Mouse (Mus musculus) kidney, adult 9 months (tissue): ENCODE measurements at regions not wholly inside any gene's neighbourhood (a gene's known extent, or its start where the extent isn't known, plus 50 kb on each side); places are given as distances from the start of the nearest gene placed in this dataset.
A peak's percentile ranks its signal among the peaks of the same experiment; 100 is the strongest.

ENCODE experiments used
- DNase-seq: peaks from one replicate; pipeline ENCODE4 v3.0.0; 2022

DNA sequence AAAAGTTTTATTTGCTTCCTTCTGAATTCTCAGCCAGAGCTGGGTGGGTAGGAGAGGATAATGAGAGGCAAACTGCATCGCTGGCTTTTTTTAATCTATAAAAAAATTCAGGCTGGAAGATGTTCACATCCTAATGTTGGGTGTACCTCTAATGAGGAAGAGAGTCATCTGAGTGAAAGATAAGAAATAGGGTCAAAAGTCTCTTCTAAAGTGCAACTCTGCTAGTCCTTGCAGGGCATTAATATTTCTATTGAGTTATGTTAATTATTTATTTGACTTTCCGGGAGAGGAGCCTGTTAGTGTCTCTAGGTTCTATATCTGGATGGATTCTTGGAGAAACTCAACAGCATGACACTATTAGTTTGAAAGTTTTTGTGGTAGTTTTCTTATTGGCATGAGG, 182.2 kb upstream of the Camk1g start:
- DNase-seq: no peak

- no peak for DNase-seq
Observed at GRCm38 (mm10) chr1:193551340-193551739, 181.2 kb upstream of the Camk1g start.

GRCm38 (mm10) chr1:193550761-193551160, 180.7 kb upstream of the Camk1g start:
- no peak for DNase-seq

- DNase-seq: no peak
Observed at GRCm38 (mm10) chr1:193547356-193547755, 177.3 kb upstream of the Camk1g start.

- DNase-seq: no peak
Observed at GRCm38 (mm10) chr1:193546044-193546432, 175.9 kb upstream of the Camk1g start.

DNA sequence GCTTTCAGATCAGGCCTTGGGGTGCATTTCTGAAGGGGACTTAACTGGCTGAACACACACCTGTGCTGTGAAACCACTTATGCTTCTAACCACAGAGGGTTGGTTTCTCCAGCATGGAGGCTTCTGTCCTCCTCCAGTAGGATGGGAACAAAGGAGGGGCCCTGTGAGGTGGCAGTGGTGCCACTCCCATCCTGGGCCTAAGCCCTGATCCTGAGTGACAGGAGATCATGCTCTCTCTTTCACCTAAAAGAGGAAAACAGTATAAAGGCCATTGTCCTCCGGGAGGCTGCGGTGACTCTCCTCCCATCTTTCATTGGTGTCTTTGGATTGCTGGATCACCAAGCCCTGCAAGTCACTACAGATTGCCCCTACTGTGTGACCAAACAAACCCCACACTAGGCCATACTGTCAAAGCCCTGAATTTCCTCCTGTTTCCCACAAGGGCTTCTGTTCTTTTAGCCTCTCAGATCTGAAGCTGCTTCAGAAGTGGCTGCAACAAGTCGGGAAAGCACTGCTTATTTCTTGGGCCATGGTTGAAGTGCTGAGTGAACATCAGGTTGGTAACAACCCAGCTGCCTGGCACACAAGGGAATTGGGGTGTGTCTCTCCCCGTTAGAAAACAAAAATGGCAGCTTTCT, 175.4 kb upstream of the Camk1g start:
- no peak for DNase-seq

- no peak for DNase-seq
Observed at GRCm38 (mm10) chr1:193544804-193545203, 174.7 kb upstream of the Camk1g start.

DNA sequence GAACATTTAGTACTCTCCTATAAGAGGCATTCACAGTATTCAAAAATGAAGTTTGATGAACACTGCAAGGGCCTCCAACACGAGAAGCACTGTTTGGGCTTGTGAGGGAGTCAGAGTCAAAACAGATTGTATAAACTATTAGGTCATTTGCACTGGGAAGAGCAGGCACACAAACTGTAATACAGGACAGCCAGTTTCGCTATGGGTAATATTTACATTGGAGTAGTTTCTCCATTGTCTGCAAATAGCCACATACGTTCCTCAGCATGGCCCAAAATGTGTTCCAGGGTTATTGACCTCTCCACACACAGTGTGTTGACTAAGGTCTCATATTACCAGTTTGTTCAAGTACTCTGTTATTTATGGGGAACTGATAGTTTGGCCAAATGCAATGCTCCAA, 173.7 kb upstream of the Camk1g start:
- no peak for DNase-seq

GRCm38 (mm10) chr1:193543284-193543683, 173.2 kb upstream of the Camk1g start:
- no peak for DNase-seq

DNA sequence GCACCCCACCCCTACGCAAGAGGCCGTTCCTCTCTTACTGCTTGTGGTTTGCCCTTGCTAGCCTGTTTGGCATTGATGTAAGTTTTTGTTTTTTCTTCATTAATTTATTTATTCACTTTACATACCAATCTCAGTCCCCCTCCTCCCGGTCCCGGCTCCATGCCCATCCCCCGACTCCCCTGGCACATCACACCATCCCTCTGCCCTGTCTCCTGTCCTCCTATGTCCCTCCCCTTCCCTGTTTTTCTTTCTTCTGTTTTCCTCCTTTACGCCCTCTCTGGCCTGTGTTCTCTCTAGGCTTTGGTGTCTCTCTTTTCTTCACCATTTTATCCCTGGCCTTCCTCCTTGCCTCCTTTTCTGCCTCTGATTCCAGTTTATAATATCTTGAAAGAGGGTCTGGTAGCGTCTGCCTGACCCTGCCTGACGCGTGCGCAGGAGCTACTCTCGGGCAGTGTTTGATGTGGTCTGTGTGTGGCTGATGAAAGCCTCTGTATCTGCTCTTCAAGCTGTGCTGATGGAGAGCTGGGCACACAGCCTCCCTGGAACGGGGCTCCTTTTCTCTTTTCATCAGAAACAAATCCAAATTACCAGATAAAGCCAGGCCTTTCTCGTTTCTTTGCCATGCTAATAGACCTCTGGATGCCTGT, 172.0 kb upstream of the Camk1g start:
- DNase-seq: peak; percentile 15

DNA sequence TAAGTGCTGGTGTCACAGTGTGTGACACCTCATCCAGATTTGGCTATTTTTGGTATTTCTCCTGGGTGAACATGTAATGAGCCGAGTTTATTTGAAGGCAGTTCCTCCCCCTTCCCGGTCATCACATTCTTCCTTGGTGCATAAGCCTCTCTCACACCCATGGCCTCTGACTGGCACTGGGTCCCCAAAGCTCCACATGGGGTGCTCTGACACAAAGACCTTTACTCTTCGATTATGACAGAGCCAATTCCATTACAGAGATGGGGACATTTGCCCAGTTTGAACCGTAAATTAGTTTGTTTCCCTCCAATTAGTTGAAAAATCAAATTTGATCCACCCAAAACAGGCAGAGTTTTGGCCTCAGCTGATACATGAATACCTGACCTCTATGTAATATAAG, 171.2 kb upstream of the Camk1g start:
- no peak for DNase-seq

DNA sequence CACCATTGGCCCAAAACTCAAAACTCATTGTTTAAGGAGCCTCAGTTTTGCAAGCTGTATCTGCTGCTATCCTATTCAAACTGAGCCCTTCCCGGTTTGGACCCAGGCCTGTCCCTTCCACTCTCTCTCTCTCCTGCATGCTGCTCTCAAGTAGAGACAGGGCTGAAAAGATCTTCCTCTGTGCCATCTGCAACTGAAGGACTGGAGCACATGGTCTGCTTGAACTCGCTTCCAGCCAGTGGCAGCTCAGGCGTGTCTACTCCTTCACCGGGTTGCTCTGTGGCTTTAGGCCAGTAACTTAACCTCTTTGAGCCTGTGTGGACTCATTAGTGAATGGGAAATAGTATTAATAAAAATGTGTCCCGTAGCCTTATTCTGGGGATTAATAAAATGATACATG, 170.4 kb upstream of the Camk1g start:
- DNase-seq: no peak

DNA sequence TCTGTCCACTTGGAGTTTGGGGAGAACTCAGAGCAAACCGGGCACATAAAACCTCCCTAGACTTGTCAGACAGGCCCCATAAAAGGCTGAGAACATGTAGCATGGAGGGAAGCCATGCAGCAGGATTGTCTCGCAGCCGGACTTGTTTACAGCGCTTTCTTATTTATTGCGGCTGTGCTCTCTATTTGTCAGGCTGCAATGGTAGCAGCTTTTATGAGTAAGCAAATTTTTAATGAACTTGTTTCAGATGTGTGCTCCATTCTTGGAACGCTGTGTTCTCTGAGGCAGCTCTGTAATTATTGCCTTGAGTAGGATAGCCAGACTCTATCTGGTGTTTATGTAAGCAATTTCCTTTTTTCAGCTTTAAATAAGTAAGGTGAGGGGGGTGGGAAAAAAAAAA, 169.2 kb upstream of the Camk1g start:
- peak; percentile 42 for DNase-seq

DNA sequence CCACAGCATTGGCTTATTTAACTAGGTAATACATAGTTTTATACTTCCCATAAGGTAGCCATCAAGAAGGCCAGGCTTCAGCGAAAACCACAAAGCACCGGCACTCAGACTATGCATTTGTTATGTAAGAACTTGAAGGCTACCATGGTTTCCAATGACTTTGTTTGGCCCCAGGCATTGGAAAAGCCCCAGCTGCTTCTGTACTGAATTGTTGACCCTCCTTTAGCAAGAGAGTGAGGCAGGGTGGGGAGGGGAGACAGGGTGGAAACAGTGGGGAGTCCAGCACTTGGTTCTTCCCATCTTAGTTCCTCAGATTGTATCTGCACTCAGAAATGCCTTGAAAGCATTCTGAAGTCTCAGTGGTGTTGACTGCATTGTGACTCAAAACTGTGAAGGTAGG, 168.3 kb upstream of the Camk1g start:
- DNase-seq: peak; percentile 32

- no peak for DNase-seq
Observed at GRCm38 (mm10) chr1:193537616-193538015, 167.5 kb upstream of the Camk1g start.

DNA sequence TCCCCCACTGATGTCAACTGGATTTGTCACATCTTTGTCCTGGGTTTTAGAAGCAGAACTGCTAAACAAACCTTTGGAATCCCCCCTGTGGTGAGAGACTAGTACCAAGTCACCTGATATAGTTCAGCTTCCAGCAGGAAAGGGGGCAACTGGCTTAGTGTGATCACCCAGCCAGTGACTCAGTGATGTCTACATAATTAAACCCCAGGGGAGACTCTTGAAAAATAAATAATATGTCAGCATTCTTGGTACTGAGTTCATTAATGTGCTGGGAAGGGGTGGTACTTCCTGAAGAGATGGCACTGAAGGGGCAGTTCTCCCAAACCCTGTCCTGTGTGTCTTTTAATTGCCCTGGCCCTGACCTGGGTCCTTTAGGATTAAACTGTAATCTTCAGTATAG, 166.5 kb upstream of the Camk1g start:
- no peak for DNase-seq

DNA sequence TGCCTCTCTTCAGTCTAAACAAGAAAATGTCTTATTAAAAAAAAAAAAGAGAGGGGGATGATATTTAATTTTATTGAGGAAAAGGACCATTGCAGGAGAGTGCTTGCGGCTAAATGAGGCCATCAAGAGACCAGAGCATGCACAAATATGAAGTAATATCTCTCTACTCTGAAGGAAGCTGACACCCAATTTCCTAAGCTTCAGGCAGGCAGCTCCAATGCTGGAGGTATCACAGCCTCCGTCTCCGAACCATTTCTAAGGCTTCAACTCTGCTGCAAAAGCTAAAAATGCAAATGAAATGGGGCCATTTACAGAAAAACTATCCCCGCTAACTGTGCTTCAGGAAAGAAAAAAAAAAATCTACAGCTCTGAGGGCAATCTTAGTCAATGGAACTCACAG, 164.4 kb upstream of the Camk1g start:
- DNase-seq: no peak

DNA sequence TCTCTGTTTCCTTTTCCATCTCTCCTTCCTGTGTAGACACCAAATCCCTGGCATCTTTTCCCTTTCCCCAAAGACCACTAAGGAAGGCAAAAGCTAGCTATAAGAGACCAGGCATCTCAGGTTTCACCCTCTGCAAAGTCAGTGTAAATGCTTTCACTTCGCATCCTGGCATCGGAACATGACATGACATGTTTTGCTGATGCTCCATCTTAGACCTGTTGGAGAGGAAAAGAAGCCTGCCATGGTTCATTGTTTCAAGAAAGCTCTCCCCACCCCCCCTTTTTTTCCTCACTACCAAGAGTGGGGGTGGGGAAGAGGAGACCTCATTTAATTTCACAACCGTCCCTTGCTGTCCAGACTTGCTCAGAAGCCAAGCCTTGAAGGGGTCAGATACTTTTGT, 156.4 kb upstream of the Camk1g start:
- DNase-seq: no peak

DNA sequence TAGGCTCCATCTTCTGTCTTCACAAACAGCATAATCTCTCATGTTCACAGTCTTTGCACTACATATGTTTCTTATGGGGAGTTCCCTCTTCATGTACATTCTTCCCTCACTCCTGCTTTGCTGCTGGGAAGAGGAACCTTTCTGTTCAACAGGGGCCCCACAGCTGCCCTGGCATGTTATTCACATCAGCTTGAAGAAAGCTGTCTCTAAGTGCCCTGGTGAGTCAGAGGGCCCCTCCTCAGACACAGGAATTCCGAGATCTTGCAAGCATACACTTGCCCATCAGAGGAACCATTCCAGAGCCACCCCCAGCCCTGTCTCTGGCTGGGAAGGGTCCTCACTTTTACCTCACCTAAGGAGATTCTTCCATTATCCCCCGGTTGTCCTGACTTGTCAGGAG, 151.9 kb upstream of the Camk1g start:
- DNase-seq: no peak

- DNase-seq: no peak
Observed at GRCm38 (mm10) chr1:193518840-193519239, 148.7 kb upstream of the Camk1g start.

DNA sequence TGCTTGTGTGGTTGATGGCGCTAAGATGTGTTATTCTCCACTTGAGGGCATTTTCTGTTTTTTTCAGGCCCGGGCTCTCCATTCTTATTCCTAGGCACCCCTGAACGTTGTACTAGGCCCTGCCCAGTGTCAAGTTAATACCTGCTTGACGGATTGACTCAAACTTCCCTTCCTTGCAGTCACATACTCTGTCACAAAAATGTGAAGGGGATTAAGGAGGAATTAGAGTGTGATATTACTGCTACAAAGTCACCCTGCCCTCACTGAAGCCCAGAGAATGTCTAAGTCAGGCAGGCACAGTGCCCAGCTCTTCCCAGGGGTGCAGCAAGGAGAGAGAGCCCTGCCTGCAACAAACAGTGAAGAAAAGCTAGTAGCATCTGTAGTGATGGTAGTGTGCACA, 147.9 kb upstream of the Camk1g start:
- no peak for DNase-seq

- DNase-seq: no peak
Observed at GRCm38 (mm10) chr1:193517293-193517692, 147.2 kb upstream of the Camk1g start.

DNA sequence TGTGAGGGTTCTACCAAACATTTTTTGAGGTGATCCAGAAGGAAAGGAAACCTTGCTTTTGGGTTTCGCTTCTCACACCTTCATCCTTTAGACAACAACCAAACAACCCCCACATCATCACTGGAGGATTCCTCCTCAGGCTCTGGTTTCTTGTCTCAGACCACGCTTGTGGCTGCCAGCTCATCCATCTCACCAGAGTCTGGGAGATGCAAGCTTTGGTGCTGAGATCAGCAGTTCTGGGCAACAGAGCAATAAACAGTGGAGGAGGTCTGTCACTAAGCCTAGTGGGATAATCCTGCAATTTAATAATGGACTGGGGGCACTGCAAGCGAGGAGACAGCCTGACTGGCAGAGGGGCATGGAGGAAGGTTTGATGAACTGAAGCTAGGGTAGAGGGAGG, 146.3 kb upstream of the Camk1g start:
- no peak for DNase-seq

- DNase-seq: peak; percentile 12
Observed at GRCm38 (mm10) chr1:193513929-193514710, 144.0 kb upstream of the Camk1g start.
